Mouse (Mus musculus) retina, embryonic 14.5 days (tissue): ENCODE measurements around the gene Shb.
A peak's percentile ranks its signal among the peaks of the same experiment; 100 is the strongest.

Source experiments
- DNase-seq: peaks from one replicate; pipeline ENCODE4 v3.0.0-alpha.2; 2015; ENCODE audit warnings: low spot score

Shb gene

GRCm38 (mm10) chr4:45527562-45528354 is 4.5 kb downstream of the Shb start:
- no peak for DNase-seq

GRCm38 (mm10) chr4:45526846-45527561 is 5.3 kb downstream of the Shb start:
- no peak for DNase-seq

- no peak for DNase-seq
These were observed 6.1 kb downstream of the Shb start for GRCm38 (mm10) chr4:45526175-45526574.

- no peak for DNase-seq
These were observed 6.7 kb downstream of the Shb start for GRCm38 (mm10) chr4:45525541-45525940.

- DNase-seq, result no peak
These were observed 7.7 kb downstream of the Shb start for GRCm38 (mm10) chr4:45524602-45525001.

GRCm38 (mm10) chr4:45523360-45523759 is 8.9 kb downstream of the Shb start:
- DNase-seq, result no peak

- no peak for DNase-seq
These were observed 9.3 kb downstream of the Shb start for GRCm38 (mm10) chr4:45522956-45523355.

- no peak for DNase-seq
These were observed 9.7 kb downstream of the Shb start for GRCm38 (mm10) chr4:45522583-45522900.

- no peak for DNase-seq
These were observed 10.3 kb downstream of the Shb start for GRCm38 (mm10) chr4:45521705-45522582.

- no peak for DNase-seq
These were observed 11.9 kb downstream of the Shb start for GRCm38 (mm10) chr4:45520375-45520774.

GRCm38 (mm10) chr4:45517399-45517798 is 14.9 kb downstream of the Shb start:
- no peak for DNase-seq

- no peak for DNase-seq
These were observed 16.4 kb downstream of the Shb start for GRCm38 (mm10) chr4:45515894-45516293.

- DNase-seq, result no peak
These were observed 17.9 kb downstream of the Shb start for GRCm38 (mm10) chr4:45514406-45514805.

GRCm38 (mm10) chr4:45513791-45514293 is 18.4 kb downstream of the Shb start:
- peak; percentile 56 for DNase-seq

GRCm38 (mm10) chr4:45513340-45513739 is 18.9 kb downstream of the Shb start:
- no peak for DNase-seq

- DNase-seq, result no peak
These were observed 22.1 kb downstream of the Shb start for GRCm38 (mm10) chr4:45510163-45510562.

- no peak for DNase-seq
These were observed 22.9 kb downstream of the Shb start for GRCm38 (mm10) chr4:45509416-45509815.

GRCm38 (mm10) chr4:45508469-45508868 is 23.8 kb downstream of the Shb start:
- no peak for DNase-seq

- DNase-seq, result no peak
These were observed 24.8 kb downstream of the Shb start for GRCm38 (mm10) chr4:45507476-45507875.

GRCm38 (mm10) chr4:45507039-45507438 is 25.2 kb downstream of the Shb start:
- no peak for DNase-seq

GRCm38 (mm10) chr4:45506613-45507012 is 25.7 kb downstream of the Shb start:
- DNase-seq, result no peak

- no peak for DNase-seq
These were observed 26.6 kb downstream of the Shb start for GRCm38 (mm10) chr4:45505671-45506070.
